Mouse (Mus musculus) embryonic stem cell, embryonic (primary cell): ENCODE measurements around the gene Abhd12.

Experiments
- CTCF ChIA-PET, 4 experiments: fragments of 300-600 bp in 2 of 4; fragments of 350-600 bp in 2 of 4; sonication (Branson Sonifier 250); formaldehyde crosslinking; loops; one replicate each; lab custom pipeline; 2022; ENCODE audit warnings: inconsistent platforms in 2 of 4; lab: Charles Lee
- POLR2A ChIA-PET, 4 experiments: fragments of 300-600 bp in 2 of 4; fragments of 350-600 bp in 2 of 4; sonication (Branson Sonifier 250); formaldehyde crosslinking; loops; one replicate each; lab custom pipeline; 2022; ENCODE audit warnings: antibody characterized with exemption in 4 of 4, inconsistent platforms in 1 of 4; lab: Charles Lee

Gene Abhd12

GRCm38 (mm10) chr2:150920543-150920942, 16.0 kb upstream of the Abhd12 start:
- ChIA-PET POLR2A (interaction anchor here in 1 of 4 experiments (0.6 to 4.9 kb wide), 4 partner anchors 9 to 117 kb away, joined by 3 to 20 read pairs (median 4); partner anchors contain the start of gene Abhd12), CTCF (no interaction called here)

- POLR2A ChIA-PET, result interaction anchor here in 3 of 4 experiments (0.7 to 4.9 kb wide), 6 partner anchors 9 to 80 kb away, joined by 3 to 20 read pairs (median 8); partner anchors contain the start of genes Abhd12 (in 1 of the 3) and Gins1 (in 1 of the 3)
- CTCF ChIA-PET, result interaction anchor here in 2 of 4 experiments (0.6 kb wide), 2 partner anchors 54 to 1030 kb away, joined by 3 read pairs; no protein-coding TSS in a partner anchor
Measured at GRCm38 (mm10) chr2:150918720-150919119, 14.2 kb upstream of the Abhd12 start.

- ChIA-PET CTCF (no interaction called here), POLR2A (interaction anchor here in 2 of 4 experiments (1.3 to 1.7 kb wide), 2 partner anchors 11 to 123 kb away, joined by 3 to 7 read pairs; partner anchors contain the start of genes Abhd12 (in 1 of the 2), Nanp (in 1 of the 2) and Ninl (in 1 of the 2))
Measured at GRCm38 (mm10) chr2:150915786-150916185, 11.2 kb upstream of the Abhd12 start.

GRCm38 (mm10) chr2:150914781-150915515, 10.4 kb upstream of the Abhd12 start:
- ChIA-PET POLR2A (interaction anchor here in 2 of 4 experiments (1.3 to 1.7 kb wide), 2 partner anchors 10 to 124 kb away, joined by 3 to 7 read pairs; partner anchors contain the start of genes Abhd12 (in 1 of the 2), Nanp (in 1 of the 2) and Ninl (in 1 of the 2)), CTCF (no interaction called here)

- ChIA-PET CTCF (interaction anchor here in 2 of 4 experiments (0.7 to 0.8 kb wide), 2 partner anchors 720 to 955 kb away, joined by 3 to 4 read pairs; no protein-coding TSS in a partner anchor), POLR2A (interaction anchor here (0.6 to 2.4 kb wide), 45 partner anchors 9 to 1430 kb away, joined by 3 to 20 read pairs (median 5); partner anchors contain the start of genes Nanp (in 2 of the 4), Ninl (in 2 of the 4), Entpd6 (in 1 of the 4) and Pygb (in 1 of the 4))
Measured at GRCm38 (mm10) chr2:150910295-150910881, 5.8 kb upstream of the Abhd12 start.

GRCm38 (mm10) chr2:150909429-150910039, 5.0 kb upstream of the Abhd12 start:
- ChIA-PET CTCF (interaction anchor here in 2 of 4 experiments (0.5 to 1.0 kb wide), 7 partner anchors 109 to 956 kb away, joined by 3 to 8 read pairs (median 3); no protein-coding TSS in a partner anchor), POLR2A (interaction anchor here (0.5 to 2.7 kb wide), 93 partner anchors 9 to 1487 kb away, joined by 3 to 22 read pairs (median 4); partner anchors contain the start of genes Nanp (in 3 of the 4), Ninl (in 3 of the 4), Acss1 (in 2 of the 4) and Entpd6 (in 1 of the 4))

- POLR2A ChIA-PET, result interaction anchor here in 3 of 4 experiments (0.7 to 2.7 kb wide), 72 partner anchors 8 to 1487 kb away, joined by 3 to 22 read pairs (median 5); partner anchors contain the start of genes Nanp (in 3 of the 3), Ninl (in 3 of the 3), Acss1 (in 2 of the 3) and Entpd6 (in 1 of the 3)
- CTCF ChIA-PET, result interaction anchor here in 2 of 4 experiments (0.5 to 1.0 kb wide), 2 partner anchors 130 to 148 kb away, joined by 3 read pairs; no protein-coding TSS in a partner anchor
Measured at GRCm38 (mm10) chr2:150908881-150909280, 4.3 kb upstream of the Abhd12 start.

GRCm38 (mm10) chr2:150904936-150905450, 452 bp upstream of the Abhd12 start, which contains the start of gene Gins1:
Gene Gins1, plus strand, starts transcription at chr2:150905400.
- ChIA-PET CTCF (interaction anchor here in 3 of 4 experiments (0.6 to 2.0 kb wide), 8 partner anchors 10 to 1709 kb away, joined by 3 to 6 read pairs (median 4); no protein-coding TSS in a partner anchor), POLR2A (interaction anchor here in 3 of 4 experiments (0.6 to 5.6 kb wide), 90 partner anchors 9 to 1899 kb away, joined by 3 to 71 read pairs (median 4); partner anchors contain the start of genes Nanp (in 3 of the 3), Ninl (in 3 of the 3), Acss1 (in 1 of the 3) and Apmap (in 1 of the 3))

- CTCF ChIA-PET, result no interaction called here
- POLR2A ChIA-PET, result interaction anchor here in 1 of 4 experiments (2.9 kb wide), 1 partner anchor 18 kb away, joined by 13 read pairs; no protein-coding TSS in a partner anchor
Measured at GRCm38 (mm10) chr2:150902347-150902746, 2.2 kb downstream of the Abhd12 start.

GRCm38 (mm10) chr2:150900341-150900740, 4.2 kb downstream of the Abhd12 start:
- CTCF ChIA-PET, result interaction anchor here in 1 of 4 experiments (0.6 kb wide), 1 partner anchor 1297 kb away, joined by 3 read pairs; no protein-coding TSS in a partner anchor
- POLR2A ChIA-PET, result interaction anchor here in 2 of 4 experiments (0.6 to 1.7 kb wide), 3 partner anchors 9 to 245 kb away, joined by 3 to 7 read pairs (median 3); no protein-coding TSS in a partner anchor

- POLR2A ChIA-PET, result interaction anchor here in 3 of 4 experiments (0.6 to 8.7 kb wide), 15 partner anchors 8 to 239 kb away, joined by 3 to 71 read pairs (median 6); partner anchors contain the start of genes Abhd12 (in 3 of the 3), Gins1 (in 2 of the 3), Nanp (in 1 of the 3) and Ninl (in 1 of the 3)
- CTCF ChIA-PET, result interaction anchor here in 1 of 4 experiments (1.3 kb wide), 1 partner anchor 9 kb away, joined by 3 read pairs; the partner anchor contains the start of genes Abhd12 and Gins1
Measured at GRCm38 (mm10) chr2:150895691-150896252, 8.8 kb downstream of the Abhd12 start.

- ChIA-PET POLR2A (interaction anchor here in 3 of 4 experiments (0.7 to 8.7 kb wide), 14 partner anchors 9 to 238 kb away, joined by 3 to 71 read pairs (median 6); partner anchors contain the start of genes Abhd12 (in 3 of the 3), Gins1 (in 2 of the 3), Nanp (in 1 of the 3) and Ninl (in 1 of the 3)), CTCF (interaction anchor here in 1 of 4 experiments (1.3 kb wide), 1 partner anchor 10 kb away, joined by 3 read pairs; the partner anchor contains the start of genes Abhd12 and Gins1)
Measured at GRCm38 (mm10) chr2:150894617-150895267, 9.8 kb downstream of the Abhd12 start.

GRCm38 (mm10) chr2:150887370-150887769, 17.2 kb downstream of the Abhd12 start:
- CTCF ChIA-PET, result no interaction called here
- POLR2A ChIA-PET, result interaction anchor here in 1 of 4 experiments (1.3 kb wide), 1 partner anchor 9 kb away, joined by 3 read pairs; no protein-coding TSS in a partner anchor

GRCm38 (mm10) chr2:150886315-150886714, 18.2 kb downstream of the Abhd12 start:
- CTCF ChIA-PET, result no interaction called here
- POLR2A ChIA-PET, result interaction anchor here in 1 of 4 experiments (1.3 to 2.1 kb wide), 3 partner anchors 9 to 23 kb away, joined by 3 to 8 read pairs (median 3); no protein-coding TSS in a partner anchor

GRCm38 (mm10) chr2:150885814-150886213, 18.7 kb downstream of the Abhd12 start:
- ChIA-PET CTCF (no interaction called here), POLR2A (interaction anchor here in 1 of 4 experiments (1.5 to 2.5 kb wide), 3 partner anchors 10 to 24 kb away, joined by 3 to 13 read pairs (median 8); partner anchors contain the start of gene Abhd12)
